Mouse (Mus musculus) frontal cortex, adult 2 months (tissue): Measurements from ENCODE around the gene Lrrfip2. TPM values are rescaled to one million over a fixed set of nuclear protein-coding genes. Genes with fewer than 3 reads are reported as not detected.
A peak's percentile ranks its signal among the peaks of the same experiment; 100 is the strongest.

ENCODE experiments used
- DNase-seq, 2 experiments: peaks; one replicate each; pipeline ENCODE4 v3.0.0; 2022; ENCODE audit warnings: low spot score in 1 of 2; ENCODE audit errors: extremely low spot score in 1 of 2
- polyA plus RNA-seq: library from polyadenylated mRNA; depleted of rRNA; stranded (reverse); fragments of >200 nt; gene quantifications from 2 replicates; pipeline ENCODE4 v1.2.3, GENCODE M21; 2012; rRNA removed

Lrrfip2 gene
- polyA plus RNA-seq, 1 experiment, result 52.0 TPM

- DNase-seq, result peak in 1 of 2 experiments; percentile 21
These were observed 155.0 kb downstream of the Lrrfip2 start for GRCm38 (mm10) chr9:111272356-111272755.

- DNase-seq, result no peak
These were observed 155.8 kb downstream of the Lrrfip2 start for GRCm38 (mm10) chr9:111272996-111273785.

DNA sequence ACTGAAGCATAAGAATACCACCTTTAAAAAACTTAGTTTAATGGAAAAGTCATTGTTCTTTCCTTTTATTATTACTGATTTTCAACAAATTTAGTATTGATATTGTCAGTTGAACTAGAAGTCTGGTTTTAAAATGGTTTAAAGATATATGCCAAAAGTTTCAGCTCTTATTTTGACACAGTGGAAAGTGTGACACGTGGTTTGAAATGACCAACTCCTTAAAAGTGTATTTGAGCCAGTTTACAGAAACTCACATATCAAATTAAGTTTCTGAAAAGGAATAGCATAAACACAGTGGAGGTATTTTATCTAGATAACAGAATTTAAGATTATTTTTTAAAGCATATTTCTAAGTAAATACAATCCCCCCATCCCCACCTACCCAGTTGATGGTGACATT lies 156.6 kb downstream of the Lrrfip2 start:
- no peak for DNase-seq

DNA sequence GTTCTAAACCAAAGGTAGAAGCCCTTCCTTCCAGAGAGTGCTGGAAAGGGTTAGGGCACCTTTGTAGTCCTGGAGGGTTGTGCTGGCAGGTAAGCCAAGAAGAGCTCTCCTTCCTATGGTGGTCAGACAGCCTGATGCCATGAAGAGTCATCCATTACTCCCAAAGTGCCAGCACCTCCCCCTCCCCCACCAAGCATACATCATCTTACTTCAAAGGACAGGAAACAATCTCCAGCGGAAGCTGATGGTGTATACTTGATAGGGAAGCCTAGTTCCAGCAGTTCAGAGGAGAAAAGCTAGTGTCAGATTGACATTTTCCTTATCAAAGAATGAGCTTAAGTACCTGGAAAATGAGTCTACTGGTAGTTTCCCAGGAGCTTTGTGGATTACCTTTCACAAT lies 157.8 kb downstream of the Lrrfip2 start:
- no peak for DNase-seq

Other genes starting within 250 kb of the Lrrfip2 start
- gene Als2cl, start 237.7 kb upstream of the Lrrfip2 start, polyA plus RNA-seq, result 7.9 and 8.3 TPM in 2 replicates
- 2.2 and 2.5 TPM in 2 replicates for gene Tmie, start 237.5 kb upstream of the Lrrfip2 start, polyA plus RNA-seq
- gene Fam240a, start 200.7 kb upstream of the Lrrfip2 start, polyA plus RNA-seq, result not detected in 2 replicates
- 0.94 and 1.3 TPM in 2 replicates for gene Tdgf1, start 171.4 kb upstream of the Lrrfip2 start, polyA plus RNA-seq
- 0.97 and 1.0 TPM in 2 replicates for gene Lrrc2, start 166.0 kb upstream of the Lrrfip2 start, polyA plus RNA-seq
- gene Rtp3, start 127.0 kb upstream of the Lrrfip2 start, polyA plus RNA-seq, result 0.50 and 0.71 TPM in 2 replicates
- 0.06 and 0.71 TPM in 2 replicates for gene Ltf, start 98.3 kb upstream of the Lrrfip2 start, polyA plus RNA-seq
- gene Ccrl2, start 60.1 kb upstream of the Lrrfip2 start, polyA plus RNA-seq, result 1.5 and 1.6 TPM in 2 replicates
- gene Mlh1, start 154.2 kb downstream of the Lrrfip2 start, polyA plus RNA-seq, result 32.6 and 37.4 TPM in 2 replicates
- 41.9 and 47.2 TPM in 2 replicates for gene Epm2aip1, start 154.3 kb downstream of the Lrrfip2 start, polyA plus RNA-seq
- gene Trank1, start 194.1 kb downstream of the Lrrfip2 start, polyA plus RNA-seq, result 352 and 407 TPM in 2 replicates